Mouse (Mus musculus): ENCODE results near the gene Prima1.

DNA sequence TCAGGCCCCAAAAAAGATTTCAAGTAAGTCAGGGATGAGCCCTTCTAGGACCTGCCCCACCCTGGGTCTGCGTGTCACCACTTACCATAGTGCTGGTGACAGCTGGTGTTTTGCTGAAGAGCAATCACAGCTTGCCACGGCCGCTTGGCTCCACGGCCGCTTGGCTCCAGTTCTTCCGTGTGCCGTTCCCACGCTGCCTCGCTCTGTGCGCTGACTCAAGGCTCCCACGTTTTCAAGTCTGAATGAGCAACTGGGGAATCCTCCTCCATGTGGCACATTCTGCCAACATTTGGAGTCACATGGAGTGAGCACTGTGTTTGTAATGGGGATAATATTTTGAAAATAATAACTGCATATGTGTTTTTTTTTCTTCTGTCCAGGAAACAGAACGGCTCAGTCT, 52.2 kb downstream of the Prima1 start:
- TF ChIP-seq POLR2A (IDR thresholded peaks at IDR 0.05; ENCODE audit: control insufficient read depth, extremely low read depth, insufficient read depth, low read length, poor library complexity), result no peak
- TF ChIP-seq CTCF (IDR thresholded peaks at IDR 0.05; ENCODE audit: borderline replicate concordance, control insufficient read depth, extremely low read depth, insufficient read depth, low read length, poor library complexity), result no peak
